13 mouse cellular contexts compared by ENCODE assay signal in the genomic region with DNA sequence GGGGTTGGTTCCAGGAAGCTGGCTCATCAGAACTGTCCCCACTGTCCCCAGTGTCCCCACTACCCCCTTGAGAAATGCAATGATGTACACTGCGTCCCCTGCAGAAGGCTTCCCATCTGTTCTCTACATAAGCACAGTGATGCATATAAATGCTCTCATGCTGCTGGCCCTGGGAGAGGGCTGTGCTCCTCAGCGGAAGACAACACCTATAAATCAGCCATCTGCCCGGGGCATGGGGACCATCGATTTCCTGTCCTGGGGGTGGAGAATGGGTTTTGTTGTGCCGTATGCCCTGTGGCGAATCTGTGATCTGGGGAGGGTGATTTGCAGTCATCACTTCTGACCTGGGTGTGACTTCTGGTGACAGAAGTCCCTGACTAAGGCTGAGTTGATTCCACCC.
A peak's percentile ranks its signal among the peaks of the same experiment; 100 is the strongest.
DNase-seq lines count a peak whose midpoint lies in the region; ATAC-seq and TF ChIP-seq lines count a peak whose summit lies in the region.
"Had no signal": no experiment of that assay in that cellular context is flagged by ENCODE, and none has a peak within 500 bp of the region (broad histone marks: within the 10 kb centered on the region; RNA-seq: fewer than 3 reads in every experiment).

No protein-coding gene starts in this region.

- no peak overlapping the region for H3K4me3 ChIP-seq in forebrain, embryonic 10.5 days
- no peak overlapping the region for H3K4me3 ChIP-seq in forebrain, embryonic 16.5 days (replicated peaks; ENCODE audit: low read length)
- H3K4me3 ChIP-seq in neural tube, embryonic 12.5 days = no peak overlapping the region
- no peak overlapping the region for H3K4me3 ChIP-seq in forebrain, embryonic 11.5 days (ENCODE audit: low read depth, low read length)
- no peak overlapping the region for H3K4me3 ChIP-seq in liver, postnatal 0 days (ENCODE audit: low read depth, low read length)
- H3K4me3 ChIP-seq: embryonic facial prominence, embryonic 13.5 days; liver, embryonic 13.5 days had no signal

- H3K27me3 ChIP-seq in forebrain, embryonic 10.5 days (ENCODE audit: poor library complexity, severe bottlenecking) = peaks cover 16% of the 10 kb centered on the region; the same call in 1 of the 2 replicates
- no peaks in the 10 kb centered on the region; the same call in 1 of the 2 replicates for H3K27me3 ChIP-seq in forebrain, embryonic 16.5 days (replicated peaks; ENCODE audit: control insufficient read depth, insufficient read depth, low read length)
- H3K27me3 ChIP-seq in neural tube, embryonic 12.5 days (replicated peaks) = no peaks in the 10 kb centered on the region
- no peaks in the 10 kb centered on the region for H3K27me3 ChIP-seq in forebrain, embryonic 11.5 days (ENCODE audit: control insufficient read depth, insufficient read depth, low read length)
- no peaks in the 10 kb centered on the region for H3K27me3 ChIP-seq in liver, postnatal 0 days (ENCODE audit: insufficient read depth, low read length)
- H3K27me3 ChIP-seq: embryonic facial prominence, embryonic 13.5 days; liver, embryonic 13.5 days had no signal

- no peak for DNase-seq in forebrain, embryonic 10.5 days (ENCODE audit: extremely low spot score, low spot score)
- peak; percentile 68 for DNase-seq in embryo, embryonic 10.5 days (ENCODE audit: low spot score)
- peak; percentile 63 for DNase-seq in kidney, postnatal 14 days
- no peak for DNase-seq in forebrain, embryonic 11.5 days (ENCODE audit: low spot score)
- no peak for DNase-seq in liver, postnatal 0 days
- DNase-seq in left cerebral cortex, postnatal 25 days (ENCODE audit: low spot score in 2 of 2) = no peak
- DNase-seq: B cell, adult 2 months; liver, embryonic 13.5 days; lung, postnatal 4 days; thymus, adult 2 months had no signal

- no peak for ATAC-seq in forebrain, embryonic 16.5 days
- peak; percentile 89 for ATAC-seq in neural tube, embryonic 12.5 days (ENCODE audit: low FRiP score, low read depth)
- ATAC-seq in forebrain, embryonic 11.5 days (replicated peaks; ENCODE audit: low FRiP score) = no peak
- ATAC-seq in liver, postnatal 0 days = no peak

- TF ChIP-seq EP300 in liver, postnatal 0 days (IDR thresholded peaks at IDR 0.05; ENCODE audit: low read depth) = no peak

- intact Hi-C loops in left cerebral cortex, postnatal 25 days (cut with DNase I) = no loop called here

- H3K36me3 ChIP-seq in forebrain, embryonic 10.5 days (replicated peaks) = no peaks in the 10 kb centered on the region
- H3K36me3 ChIP-seq in forebrain, embryonic 16.5 days (ENCODE audit: control insufficient read depth, insufficient read depth) = no peaks in the 10 kb centered on the region
- no peaks in the 10 kb centered on the region for H3K36me3 ChIP-seq in neural tube, embryonic 12.5 days
- no peaks in the 10 kb centered on the region for H3K36me3 ChIP-seq in forebrain, embryonic 11.5 days (ENCODE audit: control insufficient read depth, insufficient read depth, low read length)
- no peaks in the 10 kb centered on the region for H3K36me3 ChIP-seq in liver, postnatal 0 days (replicated peaks; ENCODE audit: insufficient read depth, low read length)
- H3K36me3 ChIP-seq: embryonic facial prominence, embryonic 13.5 days; liver, embryonic 13.5 days had no signal

- peaks cover 22% of the 10 kb centered on the region for H3K4me1 ChIP-seq in forebrain, embryonic 10.5 days
- H3K4me1 ChIP-seq in forebrain, embryonic 16.5 days (replicated peaks; ENCODE audit: control insufficient read depth, insufficient read depth, low read length) = 0 out of 2 replicates have a peak, but pooled peaks cover under 1% of the 10 kb centered on the region
- H3K4me1 ChIP-seq in neural tube, embryonic 12.5 days = peaks cover 28% of the 10 kb centered on the region
- H3K4me1 ChIP-seq in forebrain, embryonic 11.5 days (replicated peaks; ENCODE audit: control insufficient read depth, insufficient read depth, low read length) = no peaks in the 10 kb centered on the region
- no peaks in the 10 kb centered on the region for H3K4me1 ChIP-seq in liver, postnatal 0 days (ENCODE audit: insufficient read depth)
- H3K4me1 ChIP-seq: liver, embryonic 13.5 days had no signal

- H3K27ac ChIP-seq in forebrain, embryonic 10.5 days = 0 out of 2 replicates have a peak overlapping the region, but pooled peaks have one; percentile 22
- H3K27ac ChIP-seq in forebrain, embryonic 16.5 days (ENCODE audit: low read length) = no peak overlapping the region
- H3K27ac ChIP-seq in neural tube, embryonic 12.5 days = peak overlapping the region; percentile 6; the same call in 1 of the 2 replicates
- H3K27ac ChIP-seq in forebrain, embryonic 11.5 days (ENCODE audit: low read depth, low read length) = no peak overlapping the region
- H3K27ac ChIP-seq in liver, postnatal 0 days (ENCODE audit: low read depth) = no peak overlapping the region
- H3K27ac ChIP-seq: embryonic facial prominence, embryonic 13.5 days; liver, embryonic 13.5 days had no signal

- 87% methylated on average over 6 of the region's 6 CpGs for WGBS in forebrain, embryonic 10.5 days
- WGBS in forebrain, embryonic 16.5 days = 72% methylated on average over 6 of the region's 6 CpGs
- WGBS in neural tube, embryonic 12.5 days = 9% methylated on average over 6 of the region's 6 CpGs
- WGBS in forebrain, embryonic 11.5 days = 84% methylated on average over 6 of the region's 6 CpGs
- WGBS in liver, postnatal 0 days (ENCODE audit: insufficient replicate concordance) = 21% methylated on average over 6 of the region's 6 CpGs

- no peaks in the 10 kb centered on the region for H3K9me3 ChIP-seq in forebrain, embryonic 10.5 days
- H3K9me3 ChIP-seq in forebrain, embryonic 16.5 days (ENCODE audit: control insufficient read depth, low read length) = no peaks in the 10 kb centered on the region
- no peaks in the 10 kb centered on the region for H3K9me3 ChIP-seq in neural tube, embryonic 12.5 days
- H3K9me3 ChIP-seq in forebrain, embryonic 11.5 days (ENCODE audit: control insufficient read depth, low read length) = no peaks in the 10 kb centered on the region
- H3K9me3 ChIP-seq in liver, postnatal 0 days (ENCODE audit: low read length) = no peaks in the 10 kb centered on the region
- H3K9me3 ChIP-seq: embryonic facial prominence, embryonic 13.5 days; liver, embryonic 13.5 days had no signal

- no peak for TF ChIP-seq CTCF in liver, postnatal 0 days (IDR thresholded peaks at IDR 0.05; ENCODE audit: low read depth)

- H3K9ac ChIP-seq in forebrain, embryonic 16.5 days (replicated peaks; ENCODE audit: low read depth, low read length) = no peak overlapping the region
- no peak overlapping the region for H3K9ac ChIP-seq in neural tube, embryonic 12.5 days
- H3K9ac ChIP-seq in forebrain, embryonic 11.5 days (ENCODE audit: low read length) = no peak overlapping the region
- H3K9ac ChIP-seq in liver, postnatal 0 days (replicated peaks) = no peak overlapping the region
- H3K9ac ChIP-seq: embryonic facial prominence, embryonic 13.5 days; liver, embryonic 13.5 days had no signal

- H3K4me2 ChIP-seq in forebrain, embryonic 16.5 days (ENCODE audit: low read length) = no peak overlapping the region
- 0 out of 2 replicates have a peak overlapping the region, but pooled peaks have one; percentile 4 for H3K4me2 ChIP-seq in neural tube, embryonic 12.5 days (replicated peaks)
- no peak overlapping the region for H3K4me2 ChIP-seq in forebrain, embryonic 11.5 days (ENCODE audit: low read depth, low read length, severe bottlenecking)
- no peak overlapping the region for H3K4me2 ChIP-seq in liver, postnatal 0 days (ENCODE audit: low read depth, low read length)
- H3K4me2 ChIP-seq: embryonic facial prominence, embryonic 13.5 days; liver, embryonic 13.5 days had no signal

Comparison
In these comparisons a context has a peak if more than half of its experiments do, and no peak if none do; other contexts are left out.
1. H3K27ac ChIP-seq: peak in forebrain, embryonic 10.5 days (single experiment) and neural tube, embryonic 12.5 days (single experiment); none in forebrain, embryonic 16.5 days (single experiment), forebrain, embryonic 11.5 days (single experiment) and liver, postnatal 0 days (single experiment).
2. DNase-seq: peak in embryo, embryonic 10.5 days (single experiment) and kidney, postnatal 14 days (single experiment); none in forebrain, embryonic 10.5 days (single experiment), forebrain, embryonic 11.5 days (single experiment), liver, postnatal 0 days (single experiment) and left cerebral cortex, postnatal 25 days (0 of 2).